Mouse (Mus musculus): ENCODE data around the gene Npm1. TPM values are rescaled to one million over a fixed set of nuclear protein-coding genes. Genes with fewer than 3 reads are reported as not detected.
A peak's percentile ranks its signal among the peaks of the same experiment; 100 is the strongest.

The Npm1 gene
- polyA plus RNA-seq, 1 experiment from 2014 or later, result 506 TPM

DNA sequence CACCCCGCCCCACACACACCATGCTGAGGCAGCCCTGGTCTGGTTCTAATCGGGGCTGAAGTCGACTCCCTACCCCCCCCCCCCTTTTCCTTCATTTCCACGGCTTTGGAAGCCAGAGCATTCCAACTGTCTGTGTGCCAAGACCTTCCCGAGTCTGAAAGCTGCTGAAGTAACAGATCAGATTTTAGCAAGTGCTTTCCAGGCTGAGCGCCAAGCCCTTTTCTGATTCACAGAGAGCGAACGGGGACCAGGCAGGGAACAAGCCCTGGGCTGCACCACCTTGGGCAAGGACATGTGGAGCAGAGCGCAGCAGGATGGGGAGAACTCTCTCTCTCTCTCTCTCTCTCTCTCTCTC is 16.9 kb downstream of the Npm1 start:
- Histone ChIP-seq H3K4me2 (ENCODE audit: low read length) (peak overlapping the region; percentile 82), H3K9me3 (ENCODE audit: control insufficient read depth, low read length) (no peaks in the 10 kb centered on the region), H3K36me3 (ENCODE audit: control insufficient read depth, insufficient read depth, low read length) (peaks cover 12% of the 10 kb centered on the region), H3K27ac (replicated peaks; ENCODE audit: low read depth, low read length) (no peak overlapping the region), H3K4me1 (ENCODE audit: control insufficient read depth, insufficient read depth, low read length) (peaks cover 32% of the 10 kb centered on the region), H3K27me3 (ENCODE audit: control insufficient read depth, insufficient read depth, low read length) (peaks cover 10% of the 10 kb centered on the region; the same call in 1 of the 2 replicates), H3K9ac (replicated peaks; ENCODE audit: low read length) (no peak overlapping the region), H3K4me3 (replicated peaks; ENCODE audit: low read depth, low read length) (peak overlapping the region; percentile 52)
- 2% methylated on average over 9 of the region's 9 CpGs for WGBS
- ATAC-seq (ENCODE audit: low FRiP score, low TSS enrichment), result no peak
- DNase-seq, result peak; percentile 83

DNA sequence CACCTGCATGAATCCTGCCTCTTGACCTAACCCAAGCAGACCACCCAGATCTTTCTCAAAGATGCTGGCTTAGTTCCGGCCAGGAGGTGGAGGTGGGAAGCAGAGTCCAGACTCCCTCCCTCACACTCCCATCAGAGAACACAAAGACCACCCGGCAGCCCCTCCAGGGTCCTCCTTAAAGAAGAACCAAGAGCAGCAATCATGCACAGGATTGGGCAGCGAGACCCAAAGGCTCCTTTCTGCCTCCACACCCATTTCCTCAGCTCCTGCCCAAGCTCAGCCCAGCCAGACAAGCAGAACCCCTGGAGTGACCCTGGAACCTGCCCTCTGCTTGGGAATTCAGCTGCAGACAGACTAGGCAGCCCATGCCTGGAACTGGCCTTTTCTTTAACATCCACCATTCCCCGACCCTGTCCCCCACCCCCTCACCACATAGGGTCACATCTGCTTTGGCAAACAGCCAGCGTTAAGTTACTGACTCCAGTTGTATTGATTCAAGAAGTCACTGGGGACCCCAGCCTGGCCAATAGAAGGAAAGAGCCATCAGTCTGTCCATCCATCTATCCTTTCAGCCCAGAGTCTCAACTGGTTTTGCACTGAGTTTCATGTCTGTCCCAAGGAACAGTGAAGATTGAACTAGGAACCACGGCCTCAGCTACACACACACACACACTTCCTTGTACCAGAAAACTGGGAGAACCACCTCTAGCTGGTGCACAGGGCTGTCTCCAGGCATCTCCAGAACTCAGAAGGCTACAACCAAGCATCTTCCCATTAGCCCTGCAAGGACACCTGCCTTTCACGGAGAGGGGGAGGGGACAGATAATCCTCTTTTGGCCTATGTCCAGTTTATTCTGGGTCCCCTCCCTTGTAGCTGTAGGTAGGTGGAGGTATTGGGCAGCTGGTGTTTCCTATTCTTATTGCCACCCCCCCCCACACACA is 17.5 kb downstream of the Npm1 start:
- peak overlapping the region; percentile 52 for H3K4me3 ChIP-seq (replicated peaks; ENCODE audit: low read depth, low read length)
- 0 out of 2 replicates have a peak overlapping the region, but pooled peaks have one; percentile 26 for H3K27ac ChIP-seq (replicated peaks; ENCODE audit: low read depth, low read length)
- DNase-seq (peak; percentile 42), ATAC-seq (ENCODE audit: low FRiP score, low TSS enrichment) (no peak)
- H3K36me3 ChIP-seq (ENCODE audit: control insufficient read depth, insufficient read depth, low read length), result peaks cover 9% of the 10 kb centered on the region
- no peak overlapping the region for H3K9ac ChIP-seq (replicated peaks; ENCODE audit: low read length)
- WGBS, result 9% methylated on average over 7 of the region's 7 CpGs
- H3K9me3 ChIP-seq (ENCODE audit: control insufficient read depth, low read length), result no peaks in the 10 kb centered on the region
- H3K27me3 ChIP-seq (ENCODE audit: control insufficient read depth, insufficient read depth, low read length), result peaks cover 10% of the 10 kb centered on the region; the same call in 1 of the 2 replicates
- H3K4me1 ChIP-seq (ENCODE audit: control insufficient read depth, insufficient read depth, low read length), result peaks cover 32% of the 10 kb centered on the region
- H3K4me2 ChIP-seq (ENCODE audit: low read length), result peak overlapping the region; percentile 82

DNA sequence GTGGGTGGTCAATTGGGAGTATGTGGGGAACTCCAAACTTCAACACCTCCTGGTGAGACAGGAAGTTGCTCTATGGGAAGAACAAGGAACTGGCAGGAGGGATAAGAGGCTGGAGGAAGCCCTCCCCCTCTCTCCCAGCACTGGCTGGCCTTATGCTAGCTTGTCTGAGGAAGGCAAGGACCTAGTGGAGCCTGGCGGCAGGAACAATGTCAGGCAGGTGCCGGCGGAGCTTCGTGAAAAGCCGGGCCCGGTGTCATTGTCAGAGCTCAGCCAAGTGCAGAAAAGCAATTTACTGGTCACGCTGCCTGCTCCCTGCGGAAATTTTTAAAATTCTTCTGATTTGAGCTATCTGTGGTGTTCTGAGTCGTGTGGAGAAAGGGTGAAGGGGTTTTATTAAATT is 19.1 kb downstream of the Npm1 start:
- DNase-seq, result peak; percentile 65
- Histone ChIP-seq H3K4me3 (replicated peaks; ENCODE audit: low read depth, low read length) (no peak overlapping the region), H3K4me1 (ENCODE audit: control insufficient read depth, insufficient read depth, low read length) (peaks cover 32% of the 10 kb centered on the region), H3K9ac (replicated peaks; ENCODE audit: low read length) (no peak overlapping the region), H3K36me3 (ENCODE audit: control insufficient read depth, insufficient read depth, low read length) (no peaks in the 10 kb centered on the region), H3K9me3 (ENCODE audit: control insufficient read depth, low read length) (no peaks in the 10 kb centered on the region), H3K27me3 (ENCODE audit: control insufficient read depth, insufficient read depth, low read length) (peaks cover 10% of the 10 kb centered on the region; the same call in 1 of the 2 replicates), H3K27ac (replicated peaks; ENCODE audit: low read depth, low read length) (no peak overlapping the region; the same call in 1 of the 2 replicates), H3K4me2 (ENCODE audit: low read length) (no peak overlapping the region)
- WGBS, result 3% methylated on average over 9 of the region's 9 CpGs
- no peak for ATAC-seq (ENCODE audit: low FRiP score, low TSS enrichment)

DNA sequence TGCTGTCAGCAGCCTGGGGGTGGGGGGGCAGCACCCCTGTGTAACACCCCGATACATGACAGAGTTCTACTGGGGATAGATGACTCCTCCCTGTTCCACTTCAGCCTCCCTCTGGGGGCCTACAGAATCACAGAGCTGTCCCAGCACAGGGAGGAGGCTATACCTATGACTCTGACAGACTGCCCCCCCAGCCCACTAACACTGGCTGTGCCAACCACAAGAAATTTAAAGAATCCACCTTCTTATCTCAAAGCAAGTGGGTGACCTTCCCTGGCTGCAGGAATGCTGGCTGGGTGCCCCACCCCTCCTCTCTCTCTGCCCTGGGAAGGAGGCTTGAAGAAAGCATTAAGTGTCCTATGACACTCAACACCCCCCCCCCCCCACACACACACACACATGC is 20.2 kb downstream of the Npm1 start:
- no peak for ATAC-seq (ENCODE audit: low FRiP score, low TSS enrichment)
- DNase-seq, result no peak
- Histone ChIP-seq H3K27ac (replicated peaks; ENCODE audit: low read depth, low read length) (no peak overlapping the region), H3K9ac (replicated peaks; ENCODE audit: low read length) (no peak overlapping the region), H3K4me1 (ENCODE audit: control insufficient read depth, insufficient read depth, low read length) (peaks cover 27% of the 10 kb centered on the region), H3K4me3 (replicated peaks; ENCODE audit: low read depth, low read length) (no peak overlapping the region), H3K9me3 (ENCODE audit: control insufficient read depth, low read length) (no peaks in the 10 kb centered on the region), H3K4me2 (ENCODE audit: low read length) (no peak overlapping the region), H3K27me3 (ENCODE audit: control insufficient read depth, insufficient read depth, low read length) (peaks cover 10% of the 10 kb centered on the region; the same call in 1 of the 2 replicates), H3K36me3 (ENCODE audit: control insufficient read depth, insufficient read depth, low read length) (no peaks in the 10 kb centered on the region)
- 65% methylated on average over 1 of the region's 1 CpGs for WGBS

DNA sequence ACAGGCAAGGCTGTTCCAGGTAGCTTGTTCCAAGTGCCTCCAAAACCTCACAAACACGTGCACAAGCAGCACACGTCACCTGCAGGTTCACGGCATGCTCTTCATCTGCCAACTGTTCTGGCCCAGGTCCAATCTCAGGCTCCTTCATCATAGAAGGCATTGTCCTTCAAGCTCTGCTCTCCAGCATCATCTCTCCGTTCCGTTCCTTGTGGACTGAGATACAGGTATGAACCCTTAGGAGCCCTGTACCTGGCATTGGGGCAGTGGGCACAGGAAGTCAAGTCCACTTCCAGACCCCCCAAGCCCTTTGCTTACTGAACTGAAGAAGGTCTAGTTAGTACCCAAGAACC is 22.9 kb downstream of the Npm1 start:
- WGBS, result 94% methylated on average over 5 of the region's 5 CpGs
- DNase-seq, result no peak

DNA sequence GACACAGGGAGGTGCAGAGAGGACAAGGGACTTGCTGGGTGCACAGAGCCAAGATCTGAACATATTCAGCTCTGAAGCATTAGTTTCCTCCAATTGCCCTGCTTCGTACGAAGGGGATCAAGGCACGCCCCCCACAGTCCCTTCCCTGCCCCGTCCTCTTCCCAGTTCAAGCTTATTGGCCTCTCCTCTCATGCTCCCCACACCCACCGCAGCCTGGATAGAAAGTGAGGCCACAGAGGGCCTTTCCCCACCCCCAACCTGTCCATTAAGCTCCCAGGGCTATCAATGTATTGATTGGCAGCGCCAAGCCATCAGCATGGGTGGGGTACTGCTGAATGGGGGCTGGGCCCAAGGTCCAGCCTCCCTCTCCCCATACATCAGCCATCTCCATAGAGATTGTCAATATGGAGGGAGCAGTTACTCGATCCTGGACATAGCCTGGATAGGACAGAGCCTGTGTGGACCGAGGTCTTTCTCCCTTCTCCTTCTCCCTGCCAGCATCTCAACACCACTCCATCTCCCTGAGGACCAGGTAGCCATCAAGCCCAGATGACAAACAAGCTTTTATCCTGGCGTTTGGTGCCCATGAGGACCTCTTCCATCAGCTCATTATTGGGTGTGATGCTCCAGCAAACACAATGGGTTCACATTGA is 23.4 kb downstream of the Npm1 start:
- WGBS, result 85% methylated on average over 9 of the region's 9 CpGs
- Histone ChIP-seq H3K4me2 (ENCODE audit: low read length) (no peak overlapping the region), H3K27ac (replicated peaks; ENCODE audit: low read depth, low read length) (no peak overlapping the region), H3K4me3 (replicated peaks; ENCODE audit: low read depth, low read length) (no peak overlapping the region), H3K36me3 (ENCODE audit: control insufficient read depth, insufficient read depth, low read length) (no peaks in the 10 kb centered on the region), H3K9ac (replicated peaks; ENCODE audit: low read length) (no peak overlapping the region), H3K9me3 (ENCODE audit: control insufficient read depth, low read length) (no peaks in the 10 kb centered on the region), H3K4me1 (ENCODE audit: control insufficient read depth, insufficient read depth, low read length) (peaks cover 9% of the 10 kb centered on the region; the same call in 1 of the 2 replicates), H3K27me3 (ENCODE audit: control insufficient read depth, insufficient read depth, low read length) (peaks cover under 1% of the 10 kb centered on the region; the same call in 1 of the 2 replicates)
- ATAC-seq (ENCODE audit: low FRiP score, low TSS enrichment) (0 out of 2 replicates have a peak, but pooled peaks have one; percentile 16), DNase-seq (no peak)

More for the DNA sequence above, 22.9 kb downstream of the Npm1 start:
- Histone ChIP-seq H3K4me3 (replicated peaks; ENCODE audit: low read depth, low read length) (no peak overlapping the region), H3K9ac (replicated peaks; ENCODE audit: low read length) (no peak overlapping the region), H3K27ac (replicated peaks; ENCODE audit: low read depth, low read length) (no peak overlapping the region), H3K36me3 (ENCODE audit: control insufficient read depth, insufficient read depth, low read length) (no peaks in the 10 kb centered on the region), H3K9me3 (ENCODE audit: control insufficient read depth, low read length) (no peaks in the 10 kb centered on the region), H3K4me1 (ENCODE audit: control insufficient read depth, insufficient read depth, low read length) (peaks cover 11% of the 10 kb centered on the region; the same call in 1 of the 2 replicates), H3K27me3 (ENCODE audit: control insufficient read depth, insufficient read depth, low read length) (peaks cover 5% of the 10 kb centered on the region; the same call in 1 of the 2 replicates), H3K4me2 (ENCODE audit: low read length) (no peak overlapping the region)
- no peak for ATAC-seq (ENCODE audit: low FRiP score, low TSS enrichment)

DNA sequence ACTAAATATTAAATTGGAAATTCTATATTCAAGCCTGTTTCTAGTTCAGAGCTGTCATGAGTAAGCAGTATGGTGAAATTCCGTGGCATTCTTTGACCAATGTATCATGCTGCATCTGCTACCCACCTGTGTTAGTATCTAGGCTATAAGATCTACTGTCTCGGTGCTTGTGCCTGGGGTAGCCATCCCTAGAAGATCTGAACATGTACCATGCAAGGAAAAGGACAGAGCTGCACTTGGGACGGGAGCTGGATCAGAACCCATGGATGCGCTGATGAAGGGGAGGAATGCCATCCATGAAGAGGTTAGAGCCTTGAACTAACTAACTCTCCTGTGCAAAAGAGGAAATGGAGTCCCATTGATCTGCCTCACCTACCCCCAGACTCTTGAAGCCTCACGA is 24.3 kb downstream of the Npm1 start:
- Histone ChIP-seq H3K9ac (replicated peaks; ENCODE audit: low read length) (no peak overlapping the region), H3K4me1 (ENCODE audit: control insufficient read depth, insufficient read depth, low read length) (peaks cover 3% of the 10 kb centered on the region; the same call in 1 of the 2 replicates), H3K27ac (replicated peaks; ENCODE audit: low read depth, low read length) (no peak overlapping the region), H3K9me3 (ENCODE audit: control insufficient read depth, low read length) (no peaks in the 10 kb centered on the region), H3K4me3 (replicated peaks; ENCODE audit: low read depth, low read length) (no peak overlapping the region), H3K36me3 (ENCODE audit: control insufficient read depth, insufficient read depth, low read length) (no peaks in the 10 kb centered on the region), H3K4me2 (ENCODE audit: low read length) (no peak overlapping the region), H3K27me3 (ENCODE audit: control insufficient read depth, insufficient read depth, low read length) (no peaks in the 10 kb centered on the region)
- WGBS, result 95% methylated on average over 5 of the region's 5 CpGs
- no peak for ATAC-seq (ENCODE audit: low FRiP score, low TSS enrichment)
- no peak for DNase-seq

DNA sequence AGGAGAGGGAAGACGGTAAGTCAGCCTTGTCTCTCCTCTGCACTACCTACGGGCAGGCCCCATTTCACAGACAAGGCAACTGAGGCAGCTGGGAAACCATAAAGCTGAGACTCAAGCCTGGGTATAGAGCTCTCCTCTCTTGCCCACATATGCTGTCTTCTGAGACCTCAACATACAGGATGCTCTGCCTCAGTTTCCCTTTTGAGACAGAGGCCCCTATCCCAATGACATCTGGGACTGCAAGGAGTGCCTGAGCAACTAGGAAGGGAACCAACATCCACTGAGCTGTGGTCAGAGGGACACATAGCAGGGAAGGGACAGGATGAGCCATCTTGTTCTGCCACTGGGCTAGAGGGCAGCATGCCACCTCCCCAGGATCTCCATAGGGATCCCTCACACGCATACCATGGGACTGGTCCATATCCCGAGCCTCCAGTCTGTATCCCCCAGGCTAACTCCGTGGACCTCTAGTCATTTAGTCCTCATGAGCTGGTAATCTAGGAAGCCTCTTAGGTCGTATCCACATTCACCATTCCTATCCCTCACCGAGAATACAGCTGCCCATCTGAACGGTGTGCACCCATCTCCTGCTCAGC is 28.5 kb downstream of the Npm1 start:
- Histone ChIP-seq H3K27me3 (ENCODE audit: control insufficient read depth, insufficient read depth, low read length) (no peaks in the 10 kb centered on the region), H3K9me3 (ENCODE audit: control insufficient read depth, low read length) (no peaks in the 10 kb centered on the region), H3K27ac (replicated peaks; ENCODE audit: low read depth, low read length) (no peak overlapping the region), H3K4me3 (replicated peaks; ENCODE audit: low read depth, low read length) (no peak overlapping the region), H3K4me1 (ENCODE audit: control insufficient read depth, insufficient read depth, low read length) (no peaks in the 10 kb centered on the region), H3K4me2 (ENCODE audit: low read length) (no peak overlapping the region), H3K36me3 (ENCODE audit: control insufficient read depth, insufficient read depth, low read length) (no peaks in the 10 kb centered on the region), H3K9ac (replicated peaks; ENCODE audit: low read length) (no peak overlapping the region)
- ATAC-seq (ENCODE audit: low FRiP score, low TSS enrichment), result no peak
- DNase-seq, result no peak
- 88% methylated on average over 8 of the region's 8 CpGs for WGBS

Data from midbrain, embryonic 14.5 days (tissue).